Mouse (Mus musculus): ENCODE results near the gene Ylpm1.

DNA sequence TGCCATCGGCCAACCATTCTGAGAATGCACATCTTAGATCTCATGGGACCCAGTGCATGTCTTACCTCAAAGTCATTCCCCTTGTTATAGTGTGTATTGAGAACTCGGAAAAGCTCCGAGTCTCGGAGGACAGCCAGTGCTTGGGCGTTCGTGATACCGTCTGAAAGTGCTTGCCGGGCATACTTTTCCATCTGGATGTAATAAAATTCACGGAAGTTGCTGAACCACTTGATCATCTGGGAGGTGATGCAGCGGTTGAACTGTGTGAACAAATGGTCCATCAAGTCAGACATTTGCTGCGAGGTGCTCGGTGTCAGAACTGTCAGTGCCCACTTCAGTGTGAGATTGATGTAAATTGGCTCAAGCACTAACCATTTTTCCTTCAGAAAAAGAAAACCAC lies 91.7 kb downstream of the Ylpm1 start:
- no peak for TF ChIP-seq CTCF (IDR thresholded peaks at IDR 0.05)
- no peak for TF ChIP-seq EP300 (IDR thresholded peaks at IDR 0.05)
